Mouse (Mus musculus) left cerebral cortex, postnatal 4 days (tissue): Measurements from ENCODE around the gene Siglech. TPM values are rescaled to one million over a fixed set of nuclear protein-coding genes. Genes with fewer than 3 reads are reported as not detected.

Experiments
- total RNA-seq, 2 experiments: library from RNA; stranded (reverse); gene quantifications; 2 replicates each; pipeline ENCODE4 v1.2.3; 2021

Gene Siglech
- total RNA-seq, 2 experiments from 2014 or later: 2.3 to 2.9 TPM

Other genes starting within 250 kb of the Siglech start
- 10 to 100 TPM; 28.4 to 29.0 TPM for gene Tubgcp5, start 26.0 kb downstream of the Siglech start, total RNA-seq
- 10 to 100 TPM; 63.4 to 69.0 TPM for gene Cyfip1, start 73.6 kb downstream of the Siglech start, total RNA-seq
- 10 to 100 TPM; 43.1 to 52.5 TPM for gene Nipa2, start 194.3 kb downstream of the Siglech start, total RNA-seq